Mouse (Mus musculus): ENCODE results near the gene Zdhhc25. TPM values are rescaled to one million over a fixed set of nuclear protein-coding genes. Genes with fewer than 3 reads are reported as not detected.

Gene Zdhhc25
- polyA plus RNA-seq, 1 experiment = not detected

DNA sequence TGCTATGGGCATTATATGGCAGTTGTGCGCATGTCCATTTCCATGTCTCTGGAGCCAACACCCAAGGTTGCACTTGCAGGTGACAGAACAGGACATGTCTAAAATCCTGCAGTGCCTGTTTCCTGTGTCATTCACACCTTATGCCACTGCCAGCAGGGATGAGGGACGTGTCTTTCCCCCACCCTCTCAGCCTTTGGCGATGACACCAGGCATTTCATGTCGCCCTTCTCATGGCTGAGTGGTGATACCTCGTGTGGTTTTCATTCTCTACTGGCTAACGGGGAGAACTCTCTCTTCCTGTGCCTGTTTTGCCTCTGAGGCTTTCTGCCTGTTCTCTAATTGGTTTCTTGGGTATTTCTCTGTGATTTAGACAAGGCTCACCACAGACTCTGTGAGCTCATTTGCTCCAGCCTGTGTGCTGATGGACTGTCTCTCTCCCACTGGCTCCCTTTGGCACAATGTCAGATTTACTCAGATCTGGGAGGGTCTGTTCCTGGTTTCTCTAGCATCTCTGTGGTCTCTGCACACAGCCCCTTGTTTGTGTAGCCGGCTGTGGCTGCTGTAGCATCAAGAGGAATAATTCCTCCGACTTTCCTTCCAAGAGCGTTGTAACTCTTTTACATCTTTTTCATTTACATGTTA, 3.1 kb downstream of the Zdhhc25 start:
- no peak overlapping the region for H3K27ac ChIP-seq (ENCODE audit: insufficient read depth, low read length)
- no peak overlapping the region for H3K4me3 ChIP-seq (ENCODE audit: insufficient read depth, low read length)
- no peaks in the 10 kb centered on the region for H3K4me1 ChIP-seq (ENCODE audit: control insufficient read depth, insufficient read depth, low read length)
- no peak for TF ChIP-seq POLR2A (IDR thresholded peaks at IDR 0.05; ENCODE audit: extremely low read depth, insufficient read depth, low read length)
- no peak for TF ChIP-seq CTCF (IDR thresholded peaks at IDR 0.05; ENCODE audit: extremely low read depth, insufficient read depth, low read length)

DNA sequence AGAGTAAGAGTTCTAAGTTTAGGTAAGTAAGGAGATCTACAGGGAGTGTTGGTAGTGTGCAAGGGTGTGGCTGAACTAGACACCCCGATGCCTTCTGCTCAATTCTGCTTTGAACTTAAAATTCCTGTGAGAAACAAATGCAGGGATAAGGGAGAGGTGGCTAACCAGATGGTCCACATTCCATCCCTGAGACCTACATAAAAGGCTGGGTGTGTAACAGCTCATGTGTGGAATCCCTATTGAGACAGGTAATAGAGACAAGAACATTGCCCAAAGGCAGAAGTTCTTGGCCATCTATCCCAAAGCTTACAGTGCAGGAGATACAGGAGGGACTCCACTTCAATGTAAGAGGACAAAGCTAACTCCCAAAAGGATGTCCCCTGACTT, 3.6 kb downstream of the Zdhhc25 start:
- H3K4me3 ChIP-seq (ENCODE audit: insufficient read depth, low read length) = no peak overlapping the region
- TF ChIP-seq CTCF (IDR thresholded peaks at IDR 0.05; ENCODE audit: extremely low read depth, insufficient read depth, low read length) (no peak), POLR2A (IDR thresholded peaks at IDR 0.05; ENCODE audit: extremely low read depth, insufficient read depth, low read length) (no peak)
- H3K4me1 ChIP-seq (ENCODE audit: control insufficient read depth, insufficient read depth, low read length) = no peaks in the 10 kb centered on the region
- H3K27ac ChIP-seq (ENCODE audit: insufficient read depth, low read length) = no peak overlapping the region

DNA sequence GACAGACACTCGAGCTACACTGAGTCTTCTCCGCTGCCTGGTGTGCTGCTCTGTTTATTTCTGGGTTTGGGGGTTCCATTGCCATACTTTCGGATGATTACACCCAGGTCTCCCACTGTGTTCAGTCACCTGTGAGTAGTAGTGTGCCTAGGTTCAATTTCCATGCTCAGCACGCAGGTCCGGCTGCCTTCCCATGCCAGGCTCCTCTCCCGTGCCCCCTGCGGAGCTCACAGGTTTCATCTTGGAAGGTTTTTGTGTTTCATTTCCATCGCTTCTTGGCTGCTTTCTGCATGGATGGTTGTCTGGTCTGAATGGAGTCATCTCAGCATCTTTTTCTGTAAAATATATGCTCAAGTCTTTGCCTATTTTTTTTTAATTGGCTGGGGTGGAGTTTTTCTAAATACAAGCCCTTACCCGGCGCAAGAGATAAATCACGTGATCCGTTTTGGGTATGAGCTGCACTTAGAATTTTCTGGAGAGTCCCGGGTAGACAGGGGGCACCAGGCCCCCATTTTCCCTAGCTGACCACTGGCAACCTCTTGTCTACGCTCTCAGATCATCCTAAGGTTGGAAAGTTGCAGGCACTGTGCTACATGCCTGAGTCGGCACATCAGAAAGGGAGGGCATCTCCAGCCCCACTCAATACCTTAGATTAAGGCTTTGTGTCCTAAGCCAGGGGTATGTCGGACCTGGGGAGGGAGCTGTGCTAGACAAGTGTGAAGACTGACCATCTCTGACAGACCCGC, 4.7 kb downstream of the Zdhhc25 start:
- TF ChIP-seq POLR2A (IDR thresholded peaks at IDR 0.05; ENCODE audit: extremely low read depth, insufficient read depth, low read length) (no peak), CTCF (IDR thresholded peaks at IDR 0.05; ENCODE audit: extremely low read depth, insufficient read depth, low read length) (no peak)
- Histone ChIP-seq H3K4me1 (ENCODE audit: control insufficient read depth, insufficient read depth, low read length) (no peaks in the 10 kb centered on the region), H3K4me3 (ENCODE audit: insufficient read depth, low read length) (no peak overlapping the region), H3K27ac (ENCODE audit: insufficient read depth, low read length) (no peak overlapping the region)

DNA sequence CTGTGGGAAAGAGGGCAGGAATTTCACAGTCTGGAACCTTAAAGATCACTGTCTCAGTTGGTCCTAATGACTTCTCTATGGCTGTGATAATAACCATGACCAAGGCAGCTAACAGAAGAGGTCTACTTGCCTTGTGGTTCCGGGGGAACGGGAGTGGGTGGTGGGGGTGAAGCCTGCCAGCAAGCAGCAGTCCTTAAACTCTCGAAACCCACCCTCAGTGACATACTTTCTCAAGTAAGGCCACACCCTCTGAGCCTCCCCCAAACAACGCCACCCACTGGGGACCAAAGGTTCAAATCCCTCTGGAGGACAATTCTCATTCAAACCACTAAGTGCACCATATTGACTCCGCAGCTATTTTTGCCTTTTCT, 5.3 kb downstream of the Zdhhc25 start:
- Histone ChIP-seq H3K4me3 (ENCODE audit: insufficient read depth, low read length) (no peak overlapping the region), H3K4me1 (ENCODE audit: control insufficient read depth, insufficient read depth, low read length) (no peaks in the 10 kb centered on the region), H3K27ac (ENCODE audit: insufficient read depth, low read length) (no peak overlapping the region)
- TF ChIP-seq POLR2A (IDR thresholded peaks at IDR 0.05; ENCODE audit: extremely low read depth, insufficient read depth, low read length) = no peak
- TF ChIP-seq CTCF (IDR thresholded peaks at IDR 0.05; ENCODE audit: extremely low read depth, insufficient read depth, low read length) = no peak

DNA sequence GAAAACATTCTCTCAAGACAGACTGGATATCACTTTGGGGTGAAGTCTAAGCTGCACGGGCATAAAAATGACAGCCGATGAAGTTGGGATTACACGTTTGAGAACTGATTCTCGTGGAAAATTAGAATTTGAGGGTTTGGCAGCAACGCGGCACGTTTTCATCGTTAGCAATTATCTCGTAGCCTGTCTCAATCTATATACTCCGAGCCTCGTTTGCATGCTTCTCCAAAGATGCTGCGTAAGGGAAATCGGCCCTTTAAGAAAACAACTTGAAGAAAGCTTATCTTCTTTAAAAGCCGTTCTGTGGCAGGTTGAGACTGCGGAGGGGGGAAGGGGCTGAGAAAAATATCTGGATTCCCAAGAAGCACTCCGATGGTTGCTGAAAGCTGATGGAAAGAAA, 17.0 kb downstream of the Zdhhc25 start:
- TF ChIP-seq POLR2A (IDR thresholded peaks at IDR 0.05; ENCODE audit: extremely low read depth, insufficient read depth, low read length) (no peak), CTCF (IDR thresholded peaks at IDR 0.05; ENCODE audit: extremely low read depth, insufficient read depth, low read length) (no peak)
- no peak overlapping the region for H3K4me3 ChIP-seq (ENCODE audit: insufficient read depth, low read length)
- no peaks in the 10 kb centered on the region for H3K4me1 ChIP-seq (ENCODE audit: control insufficient read depth, insufficient read depth, low read length)
- no peak overlapping the region for H3K27ac ChIP-seq (ENCODE audit: insufficient read depth, low read length)

DNA sequence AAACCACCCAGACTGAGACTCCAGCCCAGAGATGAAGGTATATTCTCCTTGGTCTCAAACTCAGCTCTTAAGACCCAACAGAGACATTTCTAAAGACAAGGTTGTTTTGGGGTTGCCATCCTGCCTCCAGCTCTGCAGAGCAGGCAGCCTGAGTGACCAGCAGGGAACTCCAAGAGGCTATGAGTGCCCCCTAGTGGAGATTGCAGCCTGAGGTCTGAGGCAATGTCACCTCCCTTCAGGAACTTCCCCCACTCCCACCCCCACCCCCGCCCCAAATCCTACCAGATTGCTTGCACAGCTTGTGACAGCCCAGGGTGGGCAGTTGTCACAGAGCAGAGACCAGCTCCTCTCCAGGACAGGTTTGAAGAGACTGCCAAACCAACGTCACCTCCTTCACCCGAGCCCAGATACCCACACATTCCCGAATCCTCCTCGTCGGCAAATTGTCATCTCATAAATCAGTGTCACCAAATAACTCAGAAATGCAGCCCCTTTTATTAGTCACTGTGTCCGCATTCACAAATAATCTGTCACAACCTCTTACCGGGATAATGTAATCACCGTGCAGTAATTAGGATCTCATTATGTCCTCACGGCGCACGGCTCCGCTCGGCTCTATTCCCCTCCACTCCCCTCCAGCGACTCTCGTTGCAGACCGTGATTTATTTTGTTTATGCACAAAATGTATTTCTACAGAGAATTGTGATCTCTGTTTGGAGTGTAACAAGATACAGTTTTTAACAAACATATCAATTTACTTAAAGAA, 18.1 kb downstream of the Zdhhc25 start:
- Histone ChIP-seq H3K4me3 (ENCODE audit: insufficient read depth, low read length) (no peak overlapping the region), H3K27ac (ENCODE audit: insufficient read depth, low read length) (no peak overlapping the region), H3K4me1 (ENCODE audit: control insufficient read depth, insufficient read depth, low read length) (no peaks in the 10 kb centered on the region)
- TF ChIP-seq POLR2A (IDR thresholded peaks at IDR 0.05; ENCODE audit: extremely low read depth, insufficient read depth, low read length) (no peak), CTCF (IDR thresholded peaks at IDR 0.05; ENCODE audit: extremely low read depth, insufficient read depth, low read length) (peak; percentile 50)

DNA sequence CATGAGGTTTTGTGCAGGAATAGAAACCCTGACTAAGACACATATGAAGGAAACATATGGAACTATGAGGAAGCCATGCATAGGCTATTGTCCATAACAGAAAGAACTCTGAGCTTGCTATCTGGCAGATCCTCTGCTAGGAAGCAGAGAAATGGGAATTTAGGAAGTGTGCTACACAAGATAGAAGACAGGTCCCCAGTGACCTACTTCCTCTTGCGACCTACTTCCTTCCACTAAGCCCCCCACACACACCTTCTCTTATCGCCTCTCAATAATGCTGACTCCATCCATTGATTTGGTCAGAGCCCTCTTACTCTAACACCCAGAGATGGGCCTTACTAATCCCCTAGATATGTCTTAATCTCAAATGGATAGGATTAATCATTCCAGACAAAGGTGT, 19.9 kb downstream of the Zdhhc25 start:
- H3K27ac ChIP-seq (ENCODE audit: insufficient read depth, low read length) = no peak overlapping the region

DNA sequence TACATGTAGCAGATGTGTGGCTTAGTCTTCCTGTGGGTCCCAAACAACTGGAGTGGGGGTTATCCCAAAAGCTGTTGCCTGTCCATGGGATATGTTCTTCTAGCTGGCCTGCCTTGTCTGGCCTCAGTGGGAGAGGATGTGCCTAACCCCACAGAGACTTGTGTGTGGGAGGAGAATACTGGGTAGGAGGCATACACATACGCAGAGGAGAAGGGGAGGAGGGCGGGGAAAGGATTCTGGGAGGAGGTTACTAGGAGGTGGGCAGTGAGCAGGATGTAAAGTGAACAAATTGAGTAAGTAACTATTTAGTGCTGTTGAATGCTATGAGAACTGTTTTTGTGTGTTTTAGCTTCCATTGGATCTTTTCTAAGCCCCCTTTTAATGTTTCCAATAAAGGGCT, 23.8 kb downstream of the Zdhhc25 start:
- no peak overlapping the region for H3K27ac ChIP-seq (ENCODE audit: insufficient read depth, low read length)
- TF ChIP-seq CTCF (IDR thresholded peaks at IDR 0.05; ENCODE audit: extremely low read depth, insufficient read depth, low read length) (no peak), POLR2A (IDR thresholded peaks at IDR 0.05; ENCODE audit: extremely low read depth, insufficient read depth, low read length) (no peak)
- no peak overlapping the region for H3K4me3 ChIP-seq (ENCODE audit: insufficient read depth, low read length)
- no peaks in the 10 kb centered on the region for H3K4me1 ChIP-seq (ENCODE audit: control insufficient read depth, insufficient read depth, low read length)

More for the DNA sequence above, 19.9 kb downstream of the Zdhhc25 start:
- Histone ChIP-seq H3K4me1 (ENCODE audit: control insufficient read depth, insufficient read depth, low read length) (no peaks in the 10 kb centered on the region), H3K4me3 (ENCODE audit: insufficient read depth, low read length) (no peak overlapping the region)
- no peak for TF ChIP-seq CTCF (IDR thresholded peaks at IDR 0.05; ENCODE audit: extremely low read depth, insufficient read depth, low read length)
- no peak for TF ChIP-seq POLR2A (IDR thresholded peaks at IDR 0.05; ENCODE audit: extremely low read depth, insufficient read depth, low read length)

DNA sequence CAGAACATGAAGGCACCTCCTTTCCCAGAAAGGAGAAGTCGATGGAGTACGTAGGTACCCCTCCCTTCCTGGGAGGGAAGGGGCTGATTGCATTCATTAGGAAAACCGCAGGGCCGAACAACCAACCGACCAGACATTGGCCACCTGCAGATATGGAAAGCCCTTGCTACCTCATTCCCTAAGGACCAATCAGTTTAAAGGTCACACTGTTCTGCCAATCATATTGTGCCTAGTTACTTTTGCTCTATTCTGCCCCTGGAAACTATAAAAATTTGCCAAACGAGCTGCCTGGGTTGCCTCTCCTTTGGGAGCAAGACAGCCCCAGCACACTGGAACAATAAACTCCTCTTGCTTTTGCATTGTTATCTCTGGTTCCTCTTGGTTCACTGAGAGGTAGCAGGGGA, 24.8 kb downstream of the Zdhhc25 start:
- Histone ChIP-seq H3K4me1 (ENCODE audit: control insufficient read depth, insufficient read depth, low read length) (no peaks in the 10 kb centered on the region), H3K4me3 (ENCODE audit: insufficient read depth, low read length) (no peak overlapping the region), H3K27ac (ENCODE audit: insufficient read depth, low read length) (no peak overlapping the region)
- no peak for TF ChIP-seq CTCF (IDR thresholded peaks at IDR 0.05; ENCODE audit: extremely low read depth, insufficient read depth, low read length)
- no peak for TF ChIP-seq POLR2A (IDR thresholded peaks at IDR 0.05; ENCODE audit: extremely low read depth, insufficient read depth, low read length)
